Mouse (Mus musculus): ENCODE results near the gene Eddm3b.

GRCm38 (mm10) chr14:51144451-51144850 is 30.2 kb downstream of the Eddm3b start:
- no peak for TF ChIP-seq MXI1 (IDR thresholded peaks at IDR 0.05; ENCODE audit: low read depth, low read length)
- TF ChIP-seq MEF2A (IDR thresholded peaks at IDR 0.05; ENCODE audit: extremely low read depth, insufficient replicate concordance, low read depth, low read length, poor library complexity, severe bottlenecking) = no peak
- no peak for TF ChIP-seq POLR2A (IDR thresholded peaks at IDR 0.05; ENCODE audit: control insufficient read depth in 1 of 2, insufficient read depth in 1 of 2, low read depth in 1 of 2, low read length in 2 of 2, poor library complexity in 1 of 2)
- TF ChIP-seq POLR2AphosphoS2 (IDR thresholded peaks at IDR 0.05; ENCODE audit: low read length) = no peak
- no peak for TF ChIP-seq CTCF (IDR thresholded peaks at IDR 0.05 in 2 of 3, conservative IDR thresholded peaks at IDR 0.05 in 1 of 3; ENCODE audit: control insufficient read depth in 1 of 3, insufficient read depth in 1 of 3, low read depth in 2 of 3, low read length in 3 of 3, poor library complexity in 1 of 3, severe bottlenecking in 1 of 3)
- TF ChIP-seq GATA1 (IDR thresholded peaks at IDR 0.05; ENCODE audit: low read depth, low read length) = no peak
- TF ChIP-seq ZNF384 (IDR thresholded peaks at IDR 0.05; ENCODE audit: low read depth, low read length) = no peak
- TF ChIP-seq NRF1 (IDR thresholded peaks at IDR 0.05; ENCODE audit: insufficient read depth, low read depth, low read length, poor library complexity, severe bottlenecking) = no peak
- no peak for TF ChIP-seq E2F4 (IDR thresholded peaks at IDR 0.05; ENCODE audit: borderline replicate concordance, low read depth, low read length)
- no peak for TF ChIP-seq MAFK (IDR thresholded peaks at IDR 0.05; ENCODE audit: borderline replicate concordance, low read depth, low read length)
- TF ChIP-seq EP300 (IDR thresholded peaks at IDR 0.05; ENCODE audit: low read depth in 1 of 2, low read length in 2 of 2) = no peak
- TF ChIP-seq USF1 (IDR thresholded peaks at IDR 0.05; ENCODE audit: low read depth, low read length) = no peak

All from MEL (cell line).